Mouse (Mus musculus) bone marrow, adult 2 months (tissue): ENCODE results near the gene Adgre1.

ENCODE experiments used
- CTCF ChIP-seq: fragments of 200-500 bp; IDR thresholded peaks from 2 replicates; pipeline ENCODE4 v1.5.1; 2011; ENCODE audit warnings: low read length, control low read depth; ENCODE audit not compliant: control insufficient read depth, insufficient read depth
- POLR2A ChIP-seq: fragments of 200-500 bp; IDR thresholded peaks from 2 replicates; pipeline ENCODE4 v1.6.1; 2011; ENCODE audit warnings: low read depth, mild to moderate bottlenecking, control low read depth, low read length, borderline replicate concordance; ENCODE audit not compliant: control insufficient read depth

GRCm38 (mm10) chr17:57334001-57334760 lies 24.3 kb upstream of the Adgre1 start:
- TF ChIP-seq POLR2A (no peak), CTCF (no peak)
